Mouse (Mus musculus): ENCODE data around the gene Ube2n. TPM values are rescaled to one million over a fixed set of nuclear protein-coding genes. Genes with fewer than 3 reads are reported as not detected.

Gene Ube2n
- polyA plus RNA-seq, 1 experiment from 2014 or later = 371 TPM

DNA sequence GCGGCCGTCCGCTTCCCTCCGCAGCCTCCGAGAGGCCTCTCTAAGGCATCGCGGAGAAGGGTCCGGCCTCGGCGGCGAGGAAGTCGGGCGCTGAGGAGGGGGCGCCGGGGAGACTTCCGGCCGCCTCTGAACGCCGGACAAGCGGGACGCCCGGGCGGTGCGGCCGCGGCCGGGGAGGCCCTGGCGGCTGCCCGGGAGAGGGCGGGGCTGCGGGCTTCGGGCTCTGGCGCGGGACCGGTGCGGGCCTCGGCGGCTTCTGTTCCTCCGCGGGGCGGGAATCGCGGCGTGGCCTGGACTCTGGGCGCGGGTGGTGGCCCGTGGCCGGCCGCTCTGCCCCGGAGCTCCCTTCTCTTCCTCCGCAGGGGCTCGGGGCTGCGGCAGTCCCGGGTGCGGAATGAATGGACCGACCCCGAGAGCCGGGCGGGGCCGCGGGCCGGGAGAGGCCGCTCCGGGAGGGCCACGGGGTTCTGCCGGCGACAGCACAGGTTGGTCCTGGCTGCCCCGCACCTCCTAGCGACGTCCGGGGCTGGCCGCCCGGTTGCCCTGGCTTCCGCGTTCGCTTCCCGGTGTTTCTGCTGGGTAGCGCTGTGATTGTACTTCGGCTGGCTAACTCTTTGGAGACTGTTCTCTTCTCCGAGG, 467 bp downstream of the Ube2n start:
- peak; percentile 36 for DNase-seq (ENCODE audit: low spot score)
- H3K9me3 ChIP-seq (ENCODE audit: control insufficient read depth, low read length) = no peaks in the 10 kb centered on the region
- 0 out of 2 replicates have a peak, but pooled peaks cover 4% of the 10 kb centered on the region for H3K36me3 ChIP-seq (replicated peaks; ENCODE audit: control insufficient read depth, insufficient read depth)
- H3K4me3 ChIP-seq (replicated peaks; ENCODE audit: low read length) = peak overlapping the region; percentile 99
- H3K4me2 ChIP-seq (replicated peaks) = peak overlapping the region; percentile 88
- H3K27ac ChIP-seq = peak overlapping the region; percentile 95
- under 1% methylated on average over 73 of the region's 80 CpGs for WGBS
- peaks cover 18% of the 10 kb centered on the region for H3K4me1 ChIP-seq (replicated peaks; ENCODE audit: control insufficient read depth, insufficient read depth, low read length)
- ATAC-seq (ENCODE audit: low FRiP score) = peak; percentile 69
- no peaks in the 10 kb centered on the region for H3K27me3 ChIP-seq (ENCODE audit: control insufficient read depth, insufficient read depth, low read length)
- peak overlapping the region; percentile 96 for H3K9ac ChIP-seq

DNA sequence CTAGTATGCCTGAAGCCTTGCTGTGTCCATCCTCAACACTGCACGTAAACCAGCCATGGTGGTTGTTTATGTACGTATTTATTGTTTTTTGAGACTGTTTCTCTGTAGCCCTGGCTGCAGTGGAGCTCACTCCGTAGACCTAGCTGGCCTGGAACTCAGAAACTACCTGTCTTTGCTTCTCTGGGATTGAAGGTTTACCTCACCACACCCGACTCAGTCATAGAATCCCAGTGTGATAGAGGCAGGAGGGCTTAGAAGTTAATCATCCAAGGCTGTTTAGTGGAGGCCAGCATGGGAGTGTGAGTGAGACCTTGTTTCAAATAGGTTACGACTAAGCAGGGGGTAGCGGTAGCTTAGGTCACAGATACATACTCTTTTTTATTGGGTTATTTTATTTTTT, 2.7 kb downstream of the Ube2n start:
- DNase-seq (ENCODE audit: low spot score) = no peak
- no peaks in the 10 kb centered on the region for H3K9me3 ChIP-seq (ENCODE audit: control insufficient read depth, low read length)
- H3K27ac ChIP-seq = no peak overlapping the region
- 0 out of 2 replicates have a peak, but pooled peaks cover 4% of the 10 kb centered on the region for H3K36me3 ChIP-seq (replicated peaks; ENCODE audit: control insufficient read depth, insufficient read depth)
- no peaks in the 10 kb centered on the region for H3K27me3 ChIP-seq (ENCODE audit: control insufficient read depth, insufficient read depth, low read length)
- H3K4me1 ChIP-seq (replicated peaks; ENCODE audit: control insufficient read depth, insufficient read depth, low read length) = peaks cover 18% of the 10 kb centered on the region
- no peak for ATAC-seq (ENCODE audit: low FRiP score)
- no peak overlapping the region for H3K4me3 ChIP-seq (replicated peaks; ENCODE audit: low read length)
- no peak overlapping the region for H3K4me2 ChIP-seq (replicated peaks)
- no peak overlapping the region for H3K9ac ChIP-seq
- 97% methylated on average over 6 of the region's 6 CpGs for WGBS

DNA sequence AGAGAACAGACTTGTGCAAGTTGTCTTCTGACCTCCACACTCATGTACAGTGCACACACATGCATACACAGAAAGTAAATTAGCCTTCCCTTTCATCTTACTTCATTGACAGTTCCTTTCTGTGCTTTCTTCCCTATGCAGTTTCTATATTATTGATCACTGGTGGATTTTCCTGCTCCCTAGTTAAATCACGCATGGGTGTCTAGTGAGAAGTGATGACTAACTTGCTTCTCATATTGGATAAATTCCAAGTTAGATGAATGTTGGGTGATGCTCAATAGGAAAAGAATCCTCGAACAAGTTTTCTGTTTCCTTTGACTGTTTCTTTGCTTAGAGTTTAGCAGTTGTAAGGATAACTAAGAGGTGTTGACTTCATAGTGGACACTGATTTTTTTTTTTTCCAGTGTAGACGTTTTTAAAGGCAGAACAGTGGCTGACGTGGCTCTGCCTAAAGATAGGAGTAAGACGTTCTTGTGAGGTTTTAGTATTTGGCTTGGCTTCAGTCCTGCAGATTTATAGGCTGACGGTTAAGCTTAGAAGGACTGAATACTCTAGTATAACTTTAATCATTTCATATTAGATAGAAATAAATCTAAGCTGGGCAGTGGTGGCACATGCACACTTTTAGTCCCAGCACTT, 10.2 kb downstream of the Ube2n start:
- Histone ChIP-seq H3K9ac (no peak overlapping the region), H3K9me3 (ENCODE audit: control insufficient read depth, low read length) (no peaks in the 10 kb centered on the region), H3K36me3 (replicated peaks; ENCODE audit: control insufficient read depth, insufficient read depth) (no peaks in the 10 kb centered on the region), H3K4me1 (replicated peaks; ENCODE audit: control insufficient read depth, insufficient read depth, low read length) (no peaks in the 10 kb centered on the region), H3K27ac (no peak overlapping the region), H3K4me3 (replicated peaks; ENCODE audit: low read length) (no peak overlapping the region), H3K27me3 (ENCODE audit: control insufficient read depth, insufficient read depth, low read length) (no peaks in the 10 kb centered on the region), H3K4me2 (replicated peaks) (no peak overlapping the region)
- 78% methylated on average over 6 of the region's 6 CpGs for WGBS
- no peak for ATAC-seq (ENCODE audit: low FRiP score)
- no peak for DNase-seq (ENCODE audit: low spot score)

DNA sequence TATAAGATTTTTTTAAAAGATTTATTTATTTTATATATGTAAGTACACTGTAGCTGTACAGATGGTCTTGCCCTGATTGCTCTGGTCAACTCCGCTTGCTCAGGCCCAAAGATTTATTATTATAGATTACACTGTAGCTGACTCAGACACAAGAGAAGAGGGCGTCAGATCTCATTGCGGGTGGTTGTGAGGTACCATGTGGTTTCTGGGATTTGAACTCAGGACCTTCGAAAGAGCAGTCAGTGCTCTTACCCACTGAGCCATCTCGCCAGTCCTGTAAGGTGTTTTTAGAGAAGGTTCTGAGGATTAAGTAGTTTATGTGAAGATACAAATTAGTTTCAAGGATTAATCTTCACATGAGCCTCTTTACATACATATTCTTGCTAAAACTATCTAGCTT, 10.9 kb downstream of the Ube2n start:
- no peak for DNase-seq (ENCODE audit: low spot score)
- Histone ChIP-seq H3K4me1 (replicated peaks; ENCODE audit: control insufficient read depth, insufficient read depth, low read length) (no peaks in the 10 kb centered on the region; the same call in none of the 2 replicates), H3K27ac (no peak overlapping the region), H3K9ac (no peak overlapping the region), H3K9me3 (ENCODE audit: control insufficient read depth, low read length) (no peaks in the 10 kb centered on the region), H3K4me3 (replicated peaks; ENCODE audit: low read length) (no peak overlapping the region), H3K27me3 (ENCODE audit: control insufficient read depth, insufficient read depth, low read length) (no peaks in the 10 kb centered on the region), H3K36me3 (replicated peaks; ENCODE audit: control insufficient read depth, insufficient read depth) (no peaks in the 10 kb centered on the region), H3K4me2 (replicated peaks) (no peak overlapping the region)
- no peak for ATAC-seq (ENCODE audit: low FRiP score)
- WGBS = 94% methylated on average over 5 of the region's 5 CpGs

DNA sequence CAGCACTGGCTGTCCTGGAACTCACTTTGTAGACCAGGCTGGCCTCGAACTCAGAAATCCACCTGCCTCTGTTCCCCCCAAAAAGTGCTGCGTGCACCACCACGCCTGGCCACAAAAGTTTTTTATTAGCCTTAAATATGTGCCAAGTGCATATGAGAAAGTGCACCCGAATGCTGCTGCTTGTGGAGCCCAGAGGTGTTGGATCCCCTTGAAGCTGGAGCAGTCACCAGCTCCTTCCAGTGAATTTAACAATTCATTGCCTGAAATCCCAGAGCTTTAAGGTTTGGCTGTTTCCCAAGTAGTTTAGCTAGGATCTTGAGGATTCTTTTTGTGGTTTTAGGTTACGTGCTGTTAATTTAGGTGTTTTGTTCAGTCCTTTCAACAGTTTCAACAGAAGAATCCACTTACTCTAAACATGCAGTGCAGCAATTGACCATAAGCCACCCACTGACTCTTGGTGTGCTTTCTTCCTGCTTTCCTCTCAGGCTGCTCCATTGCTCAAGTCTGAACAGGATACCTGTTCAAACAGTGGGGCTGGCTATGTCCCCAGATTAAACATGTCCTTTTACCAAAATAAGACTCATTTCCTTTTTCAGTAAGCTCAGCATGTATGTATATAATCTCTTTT, 11.7 kb downstream of the Ube2n start:
- Histone ChIP-seq H3K36me3 (replicated peaks; ENCODE audit: control insufficient read depth, insufficient read depth) (no peaks in the 10 kb centered on the region), H3K9ac (no peak overlapping the region), H3K9me3 (ENCODE audit: control insufficient read depth, low read length) (no peaks in the 10 kb centered on the region), H3K27ac (no peak overlapping the region), H3K4me3 (replicated peaks; ENCODE audit: low read length) (no peak overlapping the region), H3K4me1 (replicated peaks; ENCODE audit: control insufficient read depth, insufficient read depth, low read length) (no peaks in the 10 kb centered on the region; the same call in none of the 2 replicates), H3K4me2 (replicated peaks) (no peak overlapping the region), H3K27me3 (ENCODE audit: control insufficient read depth, insufficient read depth, low read length) (no peaks in the 10 kb centered on the region)
- no peak for DNase-seq (ENCODE audit: low spot score)
- ATAC-seq (ENCODE audit: low FRiP score) = no peak
- 86% methylated on average over 5 of the region's 5 CpGs for WGBS

DNA sequence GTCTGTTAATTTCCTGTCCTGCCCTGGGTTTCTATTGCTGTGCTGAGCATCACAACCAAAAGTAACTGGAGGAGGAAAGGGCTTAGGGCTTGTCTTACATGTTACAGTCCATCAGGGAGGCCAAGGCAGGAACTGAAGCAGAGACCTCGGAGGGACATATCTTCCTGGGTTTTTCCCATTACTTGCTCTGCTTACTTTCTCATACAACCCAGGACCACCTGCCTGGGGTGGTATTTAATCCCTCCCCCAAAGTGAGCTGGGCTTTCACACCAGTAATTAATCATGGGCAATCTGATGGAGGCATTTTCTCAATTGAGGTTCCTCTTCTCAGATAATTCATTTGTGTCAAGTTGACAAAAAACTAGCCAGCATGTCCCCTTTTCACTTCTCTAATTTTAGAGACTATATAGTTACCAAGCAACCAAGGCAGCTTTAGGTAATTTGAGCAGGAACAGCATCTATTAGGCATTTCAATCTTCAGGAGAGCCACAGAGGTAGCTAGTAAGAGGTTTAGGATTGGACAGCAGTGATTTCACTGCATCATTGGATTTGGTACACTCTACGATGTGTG, 15.7 kb downstream of the Ube2n start:
- no peak for DNase-seq (ENCODE audit: low spot score)
- no peak overlapping the region for H3K9ac ChIP-seq
- no peak for ATAC-seq (ENCODE audit: low FRiP score)
- H3K4me1 ChIP-seq (replicated peaks; ENCODE audit: control insufficient read depth, insufficient read depth, low read length) = no peaks in the 10 kb centered on the region; the same call in none of the 2 replicates
- no peak overlapping the region for H3K4me2 ChIP-seq (replicated peaks)
- no peaks in the 10 kb centered on the region for H3K27me3 ChIP-seq (ENCODE audit: control insufficient read depth, insufficient read depth, low read length)
- H3K36me3 ChIP-seq (replicated peaks; ENCODE audit: control insufficient read depth, insufficient read depth) = no peaks in the 10 kb centered on the region
- H3K4me3 ChIP-seq (replicated peaks; ENCODE audit: low read length) = no peak overlapping the region
- H3K9me3 ChIP-seq (ENCODE audit: control insufficient read depth, low read length) = no peaks in the 10 kb centered on the region
- WGBS = 51% methylated on average over 2 of the region's 2 CpGs
- H3K27ac ChIP-seq = 0 out of 2 replicates have a peak overlapping the region, but pooled peaks have one; percentile 26

DNA sequence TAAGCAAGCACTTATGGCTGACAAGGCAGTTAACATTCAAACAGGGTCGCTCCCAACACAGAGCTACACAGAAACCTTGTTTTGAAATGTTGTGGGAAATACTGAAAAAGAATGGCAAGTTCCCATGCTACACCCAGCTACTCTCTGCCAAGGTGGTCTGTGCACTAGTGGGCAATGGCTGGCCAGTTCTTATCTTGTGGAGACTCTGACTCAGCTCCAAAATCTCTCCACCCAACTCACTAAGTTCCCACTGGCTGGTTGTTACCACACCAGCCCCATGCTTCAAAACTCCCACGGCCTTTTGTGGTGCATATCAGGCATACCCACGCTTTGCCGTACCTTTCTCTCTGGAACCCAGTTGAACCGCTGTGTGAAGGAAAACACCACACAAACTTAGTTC, 18.0 kb downstream of the Ube2n start:
- Histone ChIP-seq H3K27me3 (ENCODE audit: control insufficient read depth, insufficient read depth, low read length) (no peaks in the 10 kb centered on the region), H3K27ac (no peak overlapping the region), H3K9me3 (ENCODE audit: control insufficient read depth, low read length) (no peaks in the 10 kb centered on the region), H3K9ac (no peak overlapping the region), H3K4me2 (replicated peaks) (no peak overlapping the region), H3K4me1 (replicated peaks; ENCODE audit: control insufficient read depth, insufficient read depth, low read length) (no peaks in the 10 kb centered on the region; the same call in none of the 2 replicates), H3K4me3 (replicated peaks; ENCODE audit: low read length) (no peak overlapping the region), H3K36me3 (replicated peaks; ENCODE audit: control insufficient read depth, insufficient read depth) (no peaks in the 10 kb centered on the region)
- no peak for ATAC-seq (ENCODE audit: low FRiP score)
- DNase-seq (ENCODE audit: low spot score) = no peak
- 91% methylated on average over 5 of the region's 5 CpGs for WGBS

DNA sequence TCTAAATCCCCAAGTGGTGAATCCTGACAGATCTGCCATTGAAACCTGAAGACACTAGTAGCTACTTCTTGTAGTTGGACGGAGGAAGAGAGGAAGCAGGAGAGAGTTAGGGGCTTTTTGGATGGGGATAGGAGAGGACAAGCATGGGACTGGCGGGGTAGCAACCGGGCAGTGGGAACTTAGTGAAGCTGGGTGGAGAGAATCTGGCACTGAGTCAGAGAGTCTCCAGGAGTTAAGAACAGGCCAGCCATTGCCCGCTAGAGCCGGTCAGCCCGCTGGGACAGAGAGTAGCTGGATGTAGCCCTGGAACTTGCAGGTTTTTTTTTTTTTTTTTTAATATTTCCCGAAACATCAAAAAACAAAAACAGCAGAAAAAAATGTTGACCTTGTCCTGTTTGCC, 18.4 kb downstream of the Ube2n start:
- DNase-seq (ENCODE audit: low spot score) = no peak
- no peak for ATAC-seq (ENCODE audit: low FRiP score)
- Histone ChIP-seq H3K4me1 (replicated peaks; ENCODE audit: control insufficient read depth, insufficient read depth, low read length) (no peaks in the 10 kb centered on the region; the same call in none of the 2 replicates), H3K4me3 (replicated peaks; ENCODE audit: low read length) (no peak overlapping the region), H3K36me3 (replicated peaks; ENCODE audit: control insufficient read depth, insufficient read depth) (no peaks in the 10 kb centered on the region), H3K4me2 (replicated peaks) (no peak overlapping the region), H3K9me3 (ENCODE audit: control insufficient read depth, low read length) (no peaks in the 10 kb centered on the region), H3K27me3 (ENCODE audit: control insufficient read depth, insufficient read depth, low read length) (no peaks in the 10 kb centered on the region), H3K27ac (no peak overlapping the region), H3K9ac (no peak overlapping the region)
- WGBS = 89% methylated on average over 7 of the region's 7 CpGs
